Mouse (Mus musculus): ENCODE data around the gene Lce1b. TPM values are rescaled to one million over a fixed set of nuclear protein-coding genes. Genes with fewer than 3 reads are reported as not detected.

Gene Lce1b
- not detected in 2 replicates for polyA plus RNA-seq (2015; fragmentation: Nextera tagmentation; extraction: Ambion mirVana)

GRCm38 (mm10) chr3:92656826-92657225 is at the start of gene Lce1b:
Gene Lce1b (minus strand): TSS chr3:92656926.

GRCm38 (mm10) chr3:92687110-92687509 is 30.4 kb upstream of the Lce1b start, which contains the start of gene Lce1d:
Gene Lce1d (minus strand): TSS chr3:92687210.

GRCm38 (mm10) chr3:92678947-92679346 is 22.2 kb upstream of the Lce1b start, which contains the start of gene Lce1c:
Gene Lce1c (plus strand): TSS chr3:92679247.

GRCm38 (mm10) chr3:92670215-92670614 is 13.5 kb upstream of the Lce1b start, which contains the start of gene Lce1a2:
Gene Lce1a2 (minus strand): TSS chr3:92670315.

GRCm38 (mm10) chr3:92648207-92648606 is 8.5 kb downstream of the Lce1b start, which contains the start of gene Lce1a1:
Gene Lce1a1 (minus strand): TSS chr3:92648307.

GRCm38 (mm10) chr3:92621560-92621959 is 35.2 kb downstream of the Lce1b start, which contains the start of gene Lce6a:
Gene Lce6a (minus strand): TSS chr3:92621660.

GRCm38 (mm10) chr3:92607392-92607791 is 49.3 kb downstream of the Lce1b start, which contains the start of gene 2210017I01Rik:
Gene 2210017I01Rik (minus strand): TSS chr3:92607492.

Other genes starting within 250 kb of the Lce1b start
- not detected in 2 replicates for gene Sprr2i, start 248.9 kb downstream of the Lce1b start, polyA plus RNA-seq (2015; fragmentation: Nextera tagmentation; extraction: Ambion mirVana)
- gene Sprr2j-ps, start 238.8 kb downstream of the Lce1b start, polyA plus RNA-seq (2015; fragmentation: Nextera tagmentation; extraction: Ambion mirVana): not detected in 2 replicates
- gene Gm9774, start 227.5 kb downstream of the Lce1b start, polyA plus RNA-seq (2015; fragmentation: Nextera tagmentation; extraction: Ambion mirVana): 5.9 and 6.0 TPM in 2 replicates
- 0.71 TPM in 1 of 2 replicates, not detected in the other for gene Sprr2k, start 224.3 kb downstream of the Lce1b start, polyA plus RNA-seq (2015; fragmentation: Nextera tagmentation; extraction: Ambion mirVana)
- not detected in 2 replicates for gene Sprr1b, start 218.1 kb downstream of the Lce1b start, polyA plus RNA-seq (2015; fragmentation: Nextera tagmentation; extraction: Ambion mirVana)
- gene Sprr3, start 198.2 kb downstream of the Lce1b start, polyA plus RNA-seq (2015; fragmentation: Nextera tagmentation; extraction: Ambion mirVana): 0.73 and 0.78 TPM in 2 replicates
- gene Sprr1a, start 171.0 kb downstream of the Lce1b start, polyA plus RNA-seq (2015; fragmentation: Nextera tagmentation; extraction: Ambion mirVana): 3,851 and 3,973 TPM in 2 replicates
- not detected in 2 replicates for gene Sprr4, start 156.4 kb downstream of the Lce1b start, polyA plus RNA-seq (2015; fragmentation: Nextera tagmentation; extraction: Ambion mirVana)
- gene 2310046K23Rik, start 122.4 kb downstream of the Lce1b start, polyA plus RNA-seq (2015; fragmentation: Nextera tagmentation; extraction: Ambion mirVana): not detected in 2 replicates
- gene Ivl, start 83.2 kb downstream of the Lce1b start, polyA plus RNA-seq (2015; fragmentation: Nextera tagmentation; extraction: Ambion mirVana): 142 and 152 TPM in 2 replicates
- not detected in 2 replicates for gene Smcp, start 67.9 kb downstream of the Lce1b start, polyA plus RNA-seq (2015; fragmentation: Nextera tagmentation; extraction: Ambion mirVana)
- 0.31 TPM in 1 of 2 replicates, not detected in the other for gene 2210017I01Rik, start 49.4 kb downstream of the Lce1b start, polyA plus RNA-seq (2015; fragmentation: Nextera tagmentation; extraction: Ambion mirVana)
- gene Lce6a, start 35.3 kb downstream of the Lce1b start, polyA plus RNA-seq (2015; fragmentation: Nextera tagmentation; extraction: Ambion mirVana): 2.0 and 3.0 TPM in 2 replicates
- 0.19 TPM in 1 of 2 replicates, not detected in the other for gene Lce1a1, start 8.6 kb downstream of the Lce1b start, polyA plus RNA-seq (2015; fragmentation: Nextera tagmentation; extraction: Ambion mirVana)
- not detected in 2 replicates for gene Lce1a2, start 13.4 kb upstream of the Lce1b start, polyA plus RNA-seq (2015; fragmentation: Nextera tagmentation; extraction: Ambion mirVana)
- gene Lce1c, start 22.3 kb upstream of the Lce1b start, polyA plus RNA-seq (2015; fragmentation: Nextera tagmentation; extraction: Ambion mirVana): not detected in 2 replicates
- not detected in 2 replicates for gene Lce1d, start 30.3 kb upstream of the Lce1b start, polyA plus RNA-seq (2015; fragmentation: Nextera tagmentation; extraction: Ambion mirVana)
- not detected in 2 replicates for gene Lce1e, start 52.1 kb upstream of the Lce1b start, polyA plus RNA-seq (2015; fragmentation: Nextera tagmentation; extraction: Ambion mirVana)
- not detected in 2 replicates for gene Lce1f, start 63.4 kb upstream of the Lce1b start, polyA plus RNA-seq (2015; fragmentation: Nextera tagmentation; extraction: Ambion mirVana)
- gene Gm38119, start 82.2 kb upstream of the Lce1b start, polyA plus RNA-seq (2015; fragmentation: Nextera tagmentation; extraction: Ambion mirVana): not detected in 2 replicates
- gene Lce1g, start 95.4 kb upstream of the Lce1b start, polyA plus RNA-seq (2015; fragmentation: Nextera tagmentation; extraction: Ambion mirVana): not detected in 2 replicates
- gene Lce1h, start 108.1 kb upstream of the Lce1b start, polyA plus RNA-seq (2015; fragmentation: Nextera tagmentation; extraction: Ambion mirVana): not detected in 2 replicates
- gene Lce1i, start 122.0 kb upstream of the Lce1b start, polyA plus RNA-seq (2015; fragmentation: Nextera tagmentation; extraction: Ambion mirVana): not detected in 2 replicates
- gene Lce1j, start 133.6 kb upstream of the Lce1b start, polyA plus RNA-seq (2015; fragmentation: Nextera tagmentation; extraction: Ambion mirVana): not detected in 2 replicates
- gene Lce1k, start 151.0 kb upstream of the Lce1b start, polyA plus RNA-seq (2015; fragmentation: Nextera tagmentation; extraction: Ambion mirVana): not detected in 2 replicates
- gene Kprp, start 170.3 kb upstream of the Lce1b start, polyA plus RNA-seq (2015; fragmentation: Nextera tagmentation; extraction: Ambion mirVana): not detected in 2 replicates
- gene Lce1l, start 194.4 kb upstream of the Lce1b start, polyA plus RNA-seq (2015; fragmentation: Nextera tagmentation; extraction: Ambion mirVana): not detected in 2 replicates
- not detected in 2 replicates for gene 2310050C09Rik, start 213.3 kb upstream of the Lce1b start, polyA plus RNA-seq (2015; fragmentation: Nextera tagmentation; extraction: Ambion mirVana)